Comparison of ENCODE assay signal across 10 mouse cellular contexts in genomic region chr4:152290385-152290784, GRCm38 (mm10). TPM values are rescaled to one million over a fixed set of nuclear protein-coding genes. Genes with fewer than 3 reads are reported as not detected.
A peak's percentile ranks its signal among the peaks of the same experiment; 100 is the strongest.
DNase-seq lines count a peak whose midpoint lies in the region; ATAC-seq lines count a peak whose summit lies in the region.
"Had no signal": no experiment of that assay in that cellular context is flagged by ENCODE, and none has a peak within 500 bp of the region (broad histone marks: within the 10 kb centered on the region; RNA-seq: fewer than 3 reads in every experiment).

No protein-coding gene starts in this region.

- 0 out of 2 replicates have a peak overlapping the region, but pooled peaks have one; percentile 24 for H3K27ac ChIP-seq in hindbrain, embryonic 11.5 days (ENCODE audit: low read depth, low read length)
- H3K27ac ChIP-seq in midbrain, embryonic 14.5 days (replicated peaks; ENCODE audit: low read depth, low read length), result 0 out of 2 replicates have a peak overlapping the region, but pooled peaks have one; percentile 26

- H3K36me3 ChIP-seq in hindbrain, embryonic 11.5 days (ENCODE audit: control insufficient read depth, insufficient read depth, low read length), result no peaks in the 10 kb centered on the region
- H3K36me3 ChIP-seq in midbrain, embryonic 14.5 days (ENCODE audit: control insufficient read depth, insufficient read depth, low read length), result no peaks in the 10 kb centered on the region

- H3K9ac ChIP-seq in hindbrain, embryonic 11.5 days (ENCODE audit: low read depth, low read length), result peak overlapping the region; percentile 42
- peak overlapping the region; percentile 30 for H3K9ac ChIP-seq in midbrain, embryonic 14.5 days (replicated peaks; ENCODE audit: low read length)

- H3K4me2 ChIP-seq in hindbrain, embryonic 11.5 days (replicated peaks; ENCODE audit: low read depth, low read length), result peak overlapping the region; percentile 47
- H3K4me2 ChIP-seq in midbrain, embryonic 14.5 days (ENCODE audit: low read length), result peak overlapping the region; percentile 55

- H3K9me3 ChIP-seq in hindbrain, embryonic 11.5 days (ENCODE audit: control insufficient read depth, low read length), result no peaks in the 10 kb centered on the region
- H3K9me3 ChIP-seq in midbrain, embryonic 14.5 days (ENCODE audit: control insufficient read depth, low read length), result no peaks in the 10 kb centered on the region

- H3K4me3 ChIP-seq in hindbrain, embryonic 11.5 days (ENCODE audit: low read depth, low read length), result peak overlapping the region; percentile 17
- H3K4me3 ChIP-seq in midbrain, embryonic 14.5 days (replicated peaks; ENCODE audit: low read depth, low read length), result peak overlapping the region; percentile 24

- H3K27me3 ChIP-seq in hindbrain, embryonic 11.5 days (ENCODE audit: control insufficient read depth, insufficient read depth, low read length), result peaks cover 80% of the 10 kb centered on the region
- peaks cover 90% of the 10 kb centered on the region for H3K27me3 ChIP-seq in midbrain, embryonic 14.5 days (ENCODE audit: control insufficient read depth, insufficient read depth, low read length)

- 1% methylated on average over 39 of the region's 39 CpGs for WGBS in hindbrain, embryonic 11.5 days
- WGBS in midbrain, embryonic 14.5 days, result under 1% methylated on average over 39 of the region's 39 CpGs

- peak; percentile 50 for ATAC-seq in hindbrain, embryonic 11.5 days (ENCODE audit: low FRiP score)
- peak; percentile 57; the same call in 1 of the 2 replicates for ATAC-seq in midbrain, embryonic 14.5 days (ENCODE audit: low FRiP score, low TSS enrichment)

- DNase-seq in ES-CJ7 (ENCODE audit: low read depth, low spot score) (peak; percentile 84), WW6 (ENCODE audit: low read depth, low spot score) (peak; percentile 56)
- peak; percentile 84 for DNase-seq in hindbrain, embryonic 11.5 days (ENCODE audit: low spot score)
- DNase-seq in midbrain, embryonic 14.5 days, result peak; percentile 81
- no peak for DNase-seq in c-Kit-positive CD71-positive TER-119-positive erythroid progenitor cells, embryonic 14.5 days (ENCODE audit: low spot score)
- no peak for DNase-seq in adrenal gland, adult 18-20 months (ENCODE audit: low spot score in 2 of 2)
- no peak for DNase-seq in frontal cortex, postnatal 10 days (ENCODE audit: low spot score in 2 of 2)
- no peak for DNase-seq in spleen, postnatal 14 days (ENCODE audit: low spot score in 2 of 2)
- DNase-seq: layer of hippocampus, postnatal 36 days had no signal

- peaks cover 36% of the 10 kb centered on the region for H3K4me1 ChIP-seq in hindbrain, embryonic 11.5 days (replicated peaks; ENCODE audit: control insufficient read depth, insufficient read depth, low read length)
- H3K4me1 ChIP-seq in midbrain, embryonic 14.5 days (ENCODE audit: control insufficient read depth, insufficient read depth, low read length), result peaks cover 47% of the 10 kb centered on the region

RNA-seq across cellular contexts. Expression of gene Hes3, which starts 1.1 kb away (rescaled TPM):
- 2.9 and 3.5 TPM in 2 replicates for polyA plus RNA-seq in hindbrain, embryonic 11.5 days (2014; fragmentation: Nextera tagmentation; extraction: Ambion mirVana)
- polyA plus RNA-seq in midbrain, embryonic 14.5 days (2014; fragmentation: Nextera tagmentation; extraction: Ambion mirVana), result 0.39 and 1.2 TPM in 2 replicates
- not detected for total RNA-seq in adrenal gland, adult 18-20 months (2021)
- total RNA-seq: layer of hippocampus, postnatal 36 days; neutrophil, adult 5-6 weeks had no signal

RNA-seq across cellular contexts. Expression of gene Icmt, which starts 6.6 kb away (rescaled TPM):
- 17.4 and 20.6 TPM in 2 replicates for polyA plus RNA-seq in hindbrain, embryonic 11.5 days (2014; fragmentation: Nextera tagmentation; extraction: Ambion mirVana)
- polyA plus RNA-seq in midbrain, embryonic 14.5 days (2014; fragmentation: Nextera tagmentation; extraction: Ambion mirVana), result 14.9 and 23.7 TPM in 2 replicates
- total RNA-seq in adrenal gland, adult 18-20 months (2021), result 10 to 100 TPM; 52.1 to 55.6 TPM

RNA-seq across cellular contexts. Expression of gene Gpr153, which starts 16.4 kb away (rescaled TPM):
- 8.7 and 9.5 TPM in 2 replicates for polyA plus RNA-seq in hindbrain, embryonic 11.5 days (2014; fragmentation: Nextera tagmentation; extraction: Ambion mirVana)
- polyA plus RNA-seq in midbrain, embryonic 14.5 days (2014; fragmentation: Nextera tagmentation; extraction: Ambion mirVana), result 14.0 and 15.2 TPM in 2 replicates
- 1 to 10 TPM; 5.3 to 7.4 TPM for total RNA-seq in adrenal gland, adult 18-20 months (2021)

RNA-seq across cellular contexts. Expression of gene Rnf207, which starts 28.4 kb away (rescaled TPM):
- polyA plus RNA-seq in hindbrain, embryonic 11.5 days (2014; fragmentation: Nextera tagmentation; extraction: Ambion mirVana), result 1.5 and 1.6 TPM in 2 replicates
- 4.2 and 6.9 TPM in 2 replicates for polyA plus RNA-seq in midbrain, embryonic 14.5 days (2014; fragmentation: Nextera tagmentation; extraction: Ambion mirVana)
- total RNA-seq in adrenal gland, adult 18-20 months (2021), result 1 to 10 TPM in 1 of 2 experiments, under 1 TPM in 1; 0.43 to 1.3 TPM
- total RNA-seq: neutrophil, adult 5-6 weeks had no signal

RNA-seq across cellular contexts. Expression of gene Rpl22, which starts 35.2 kb away (rescaled TPM):
- polyA plus RNA-seq in hindbrain, embryonic 11.5 days (2014; fragmentation: Nextera tagmentation; extraction: Ambion mirVana), result 304 and 330 TPM in 2 replicates
- 165 and 174 TPM in 2 replicates for polyA plus RNA-seq in midbrain, embryonic 14.5 days (2014; fragmentation: Nextera tagmentation; extraction: Ambion mirVana)
- total RNA-seq in adrenal gland, adult 18-20 months (2021), result 100 to 1,000 TPM; 443 to 509 TPM

Comparison
In these comparisons a context has a peak if more than half of its experiments do, and no peak if none do; other contexts are left out.
1. DNase-seq: peak in ES-CJ7 (single experiment), WW6 (single experiment), hindbrain, embryonic 11.5 days (single experiment) and midbrain, embryonic 14.5 days (single experiment); none in c-Kit-positive CD71-positive TER-119-positive erythroid progenitor cells, embryonic 14.5 days (single experiment), adrenal gland, adult 18-20 months (0 of 2), frontal cortex, postnatal 10 days (0 of 2) and spleen, postnatal 14 days (0 of 2).